Mouse (Mus musculus) cerebellum, adult 8-10 months (tissue): ENCODE results near the gene Tgfbr3.
A peak's percentile ranks its signal among the peaks of the same experiment; 100 is the strongest.

Source experiments
- DNase-seq: peaks from one replicate; pipeline ENCODE4 v3.0.0; 2022

Tgfbr3 gene

DNA sequence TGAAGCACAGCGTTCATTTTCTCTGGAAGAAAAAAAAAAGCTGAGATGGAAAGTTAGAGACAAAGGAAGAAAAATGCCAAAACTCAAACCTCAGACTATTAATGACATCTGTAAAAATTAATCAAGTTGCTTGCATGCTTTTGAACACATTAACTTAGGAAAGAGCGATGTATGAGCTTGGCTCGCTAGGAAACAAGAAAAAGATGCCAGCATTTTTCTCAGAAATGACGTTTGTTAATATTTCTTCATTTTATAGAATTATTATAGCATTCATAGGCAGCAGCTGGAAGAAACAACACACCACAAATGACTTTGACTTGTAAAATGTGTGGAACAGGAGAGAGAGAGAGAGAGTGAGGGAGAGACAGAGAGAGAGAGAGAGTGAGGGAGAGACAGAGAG lies 187.7 kb downstream of the Tgfbr3 start:
- no peak for DNase-seq

DNA sequence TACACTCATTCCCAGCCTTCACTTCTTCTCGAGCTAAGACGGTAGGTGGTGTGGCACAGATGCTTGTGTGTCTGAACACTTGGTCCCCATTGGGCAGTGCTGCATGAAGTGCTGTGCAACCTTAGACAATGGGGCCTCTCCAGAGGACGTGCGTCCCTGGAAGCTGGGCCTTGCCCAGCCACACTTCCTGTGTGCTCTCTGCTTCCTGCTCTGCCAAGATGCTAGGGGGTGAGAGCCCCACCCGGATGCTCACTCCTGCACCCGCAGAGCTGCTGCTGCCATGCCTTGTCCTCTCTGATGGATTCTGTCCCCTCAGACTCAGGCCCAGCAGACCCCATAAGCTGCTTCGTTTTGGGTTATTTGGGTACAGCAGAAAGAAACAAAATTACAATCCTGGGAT lies 188.3 kb downstream of the Tgfbr3 start:
- no peak for DNase-seq

GRCm38 (mm10) chr5:107099634-107100033 lies 189.8 kb downstream of the Tgfbr3 start:
- DNase-seq, result peak; percentile 19

DNA sequence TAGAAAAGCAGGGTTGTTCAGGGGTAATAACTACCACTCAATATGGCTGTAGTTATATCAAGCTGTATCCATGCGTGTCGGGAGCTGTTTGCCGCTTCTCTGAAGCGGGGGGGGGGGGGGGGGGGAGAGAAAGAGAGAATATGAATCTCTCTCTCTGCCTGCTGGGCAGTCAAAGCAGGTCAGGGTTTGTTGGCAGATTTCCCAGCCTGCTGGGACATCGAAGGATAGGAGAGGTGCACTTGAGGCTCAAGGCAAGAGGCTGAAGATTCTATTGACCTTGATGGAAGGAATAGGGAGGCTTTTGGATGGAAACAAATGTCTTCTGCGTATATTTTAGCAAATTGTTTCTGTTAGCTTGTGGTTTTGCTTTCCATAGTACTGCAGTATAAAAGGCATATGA lies 190.4 kb downstream of the Tgfbr3 start:
- DNase-seq, result peak; percentile 41

GRCm38 (mm10) chr5:107098007-107098406 lies 191.4 kb downstream of the Tgfbr3 start:
- no peak for DNase-seq

- DNase-seq, result no peak
Observed at GRCm38 (mm10) chr5:107097314-107097713, 192.1 kb downstream of the Tgfbr3 start.

- no peak for DNase-seq
Observed at GRCm38 (mm10) chr5:107094233-107094632, 195.2 kb downstream of the Tgfbr3 start.

- no peak for DNase-seq
Observed at GRCm38 (mm10) chr5:107093253-107093652, 196.2 kb downstream of the Tgfbr3 start.

DNA sequence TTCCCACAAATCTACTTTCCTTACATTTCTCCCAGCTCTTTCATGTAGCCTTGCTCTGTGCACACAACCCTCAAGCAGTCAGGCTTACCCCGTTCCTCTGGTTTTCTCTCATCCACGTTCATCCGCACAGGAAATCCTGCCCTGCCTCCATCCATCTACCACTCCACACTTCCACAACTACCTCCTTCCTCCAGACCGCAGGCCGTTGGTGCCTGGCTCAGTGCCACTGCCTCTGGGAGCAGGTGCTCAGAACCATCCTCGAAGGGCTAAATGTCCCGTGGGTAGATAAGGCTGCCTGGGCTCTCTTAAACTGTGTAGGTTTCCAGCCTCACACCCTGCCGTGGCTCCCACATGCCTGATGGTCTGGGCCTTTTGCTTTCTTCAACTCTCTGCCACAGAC lies 197.3 kb downstream of the Tgfbr3 start:
- no peak for DNase-seq

- no peak for DNase-seq
Observed at GRCm38 (mm10) chr5:107089966-107090365, 199.5 kb downstream of the Tgfbr3 start.

DNA sequence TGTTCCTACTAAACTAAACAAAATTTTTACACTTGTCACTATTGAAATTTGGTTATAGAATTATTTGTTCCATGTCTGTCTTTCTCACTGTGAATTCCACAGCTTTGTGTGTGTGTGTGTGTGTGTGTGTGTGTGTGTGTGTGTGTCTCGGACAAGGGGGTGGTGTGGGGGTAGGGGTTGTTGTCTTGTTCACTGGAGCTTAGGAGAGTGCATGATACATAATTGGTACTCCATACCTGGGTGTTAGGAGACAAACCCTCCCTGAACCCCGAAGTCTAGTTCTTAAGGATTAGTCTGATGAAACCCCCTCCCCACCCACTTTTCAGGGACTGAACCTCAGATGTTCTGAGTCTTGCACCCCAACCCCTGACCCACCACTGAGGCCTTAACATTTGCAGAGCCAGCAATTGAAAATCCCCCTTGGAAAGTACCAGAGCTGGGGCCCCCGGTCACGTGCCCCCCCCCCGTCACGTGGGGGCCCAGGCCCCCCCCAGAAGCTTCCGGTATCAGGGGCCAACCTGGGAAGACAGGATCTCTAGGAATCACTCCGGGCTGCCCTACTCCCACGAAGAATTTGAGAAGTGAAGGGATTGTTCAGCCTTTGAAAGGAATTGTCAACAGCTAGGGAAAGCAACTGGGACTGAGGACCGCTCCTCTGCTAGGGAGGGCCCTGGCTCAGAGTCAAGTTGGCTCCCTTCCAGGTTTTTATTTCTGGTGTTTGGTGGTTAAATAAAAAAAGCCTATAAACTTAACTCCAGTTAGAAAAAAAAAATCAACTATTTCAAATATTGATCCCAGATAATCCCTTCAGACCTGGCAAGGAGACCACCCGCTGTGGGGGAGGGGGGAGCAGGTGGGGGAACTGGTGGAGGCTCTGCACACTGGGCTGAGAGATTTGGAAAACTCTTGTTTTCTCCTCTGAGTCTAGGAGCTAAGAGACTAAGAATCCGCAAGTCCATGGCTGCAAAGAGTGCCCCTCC lies 201.3 kb downstream of the Tgfbr3 start:
- no peak for DNase-seq

DNA sequence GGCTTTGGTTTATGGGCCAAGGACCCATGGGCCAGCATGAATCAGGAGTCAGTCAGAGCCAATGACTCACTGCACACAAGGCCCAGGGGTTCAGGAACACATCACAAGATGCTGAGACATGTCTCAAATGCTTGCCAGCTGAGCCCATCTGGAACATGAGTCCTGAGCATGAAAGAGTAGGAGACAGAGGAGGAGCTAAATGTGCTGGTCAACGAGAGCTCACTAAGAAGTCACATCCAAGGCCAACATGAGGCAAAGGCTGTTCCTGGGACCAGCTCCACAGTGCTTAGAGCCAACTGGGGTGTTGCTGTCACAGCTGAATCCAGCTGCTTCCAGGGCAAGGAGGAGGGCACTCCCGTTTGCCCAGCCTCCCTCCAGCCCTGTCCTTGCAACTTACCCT lies 202.1 kb downstream of the Tgfbr3 start:
- DNase-seq, result no peak

DNA sequence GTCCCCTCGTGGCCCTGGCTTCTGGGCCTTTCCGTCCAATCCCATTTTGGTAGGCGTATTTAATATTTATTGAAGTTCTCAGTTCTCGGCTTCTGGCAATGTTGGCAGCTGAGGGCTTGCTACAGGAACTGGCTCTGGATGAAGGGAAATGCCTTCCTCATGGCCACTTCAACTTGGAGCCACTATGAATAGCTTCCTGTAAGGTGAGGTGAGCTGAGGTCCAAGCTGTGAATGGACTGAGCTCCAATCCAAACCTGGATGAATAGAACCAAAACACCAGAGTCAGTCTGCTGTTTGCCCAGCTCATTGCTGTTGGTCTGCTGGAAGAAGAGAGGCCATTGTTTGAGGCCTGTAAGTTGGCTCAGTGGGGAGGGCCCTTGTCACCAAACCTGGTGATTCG lies 203.3 kb downstream of the Tgfbr3 start:
- no peak for DNase-seq

- no peak for DNase-seq
Observed at GRCm38 (mm10) chr5:107084431-107084830, 205.0 kb downstream of the Tgfbr3 start.

- no peak for DNase-seq
Observed at GRCm38 (mm10) chr5:107082011-107082410, 207.4 kb downstream of the Tgfbr3 start.

GRCm38 (mm10) chr5:107080986-107081624 lies 208.3 kb downstream of the Tgfbr3 start:
- no peak for DNase-seq

DNA sequence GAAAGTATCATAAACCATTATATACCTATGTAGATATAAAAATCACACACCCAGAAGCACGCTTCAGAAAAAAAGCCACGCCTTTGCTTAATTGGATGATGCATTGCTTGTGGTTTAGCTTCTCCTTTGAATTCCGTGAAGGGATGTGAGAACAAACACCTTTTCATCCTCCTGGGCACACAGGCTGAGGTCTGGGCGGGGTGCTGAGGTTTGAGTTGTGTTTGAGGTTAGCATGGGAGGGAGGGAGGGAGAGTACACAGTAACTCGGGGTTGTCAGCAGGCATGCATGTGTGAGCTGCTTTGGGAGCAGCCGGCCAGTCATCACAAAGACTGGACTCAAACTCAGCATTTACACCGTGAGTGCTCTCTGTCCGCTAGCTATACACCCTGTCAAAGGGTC lies 209.5 kb downstream of the Tgfbr3 start:
- DNase-seq, result no peak

GRCm38 (mm10) chr5:107079146-107079638 lies 210.2 kb downstream of the Tgfbr3 start:
- no peak for DNase-seq

DNA sequence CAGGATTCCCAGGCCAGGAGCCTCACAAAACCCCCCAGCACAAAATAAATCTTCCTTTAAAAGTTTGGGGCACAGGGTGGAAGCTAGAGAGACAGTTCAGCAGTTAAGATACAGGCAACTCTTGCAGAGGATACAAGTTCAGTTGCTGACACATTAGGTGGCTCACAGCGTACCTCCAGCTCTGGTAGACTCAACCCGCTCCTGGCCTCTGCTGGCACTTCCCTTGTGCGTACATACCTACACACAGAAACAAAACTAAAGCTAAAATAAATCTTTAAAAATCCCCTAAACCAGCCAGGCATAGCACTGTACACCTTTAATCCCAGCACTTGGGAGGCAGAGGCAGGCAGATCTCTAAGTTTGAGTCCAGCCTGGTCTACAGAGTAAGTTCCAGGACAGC lies 211.1 kb downstream of the Tgfbr3 start:
- no peak for DNase-seq

GRCm38 (mm10) chr5:107077900-107078299 lies 211.5 kb downstream of the Tgfbr3 start:
- no peak for DNase-seq

GRCm38 (mm10) chr5:107074980-107075583 lies 214.3 kb downstream of the Tgfbr3 start:
- no peak for DNase-seq

DNA sequence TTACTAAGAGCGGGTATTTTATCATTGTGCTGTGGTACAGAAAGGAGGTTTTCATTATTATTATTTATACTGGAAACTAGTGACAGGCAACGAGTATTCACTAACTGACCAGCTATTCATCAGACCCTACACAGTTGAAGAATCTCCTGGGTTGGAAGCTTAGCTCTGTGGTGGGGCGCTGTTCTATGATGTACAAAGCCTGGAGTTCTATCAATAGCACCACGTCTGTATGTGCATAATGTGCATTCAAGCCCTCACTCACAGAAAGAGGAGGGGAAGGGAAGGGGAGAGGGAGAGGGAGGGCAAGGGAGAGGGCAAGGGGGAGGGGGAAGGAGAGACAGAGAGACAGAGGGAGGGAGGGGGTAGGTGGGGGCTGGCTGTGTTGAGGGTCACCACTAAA lies 215.1 kb downstream of the Tgfbr3 start:
- no peak for DNase-seq

GRCm38 (mm10) chr5:107073536-107073935 lies 215.9 kb downstream of the Tgfbr3 start:
- DNase-seq, result no peak

- no peak for DNase-seq
Observed at GRCm38 (mm10) chr5:107068146-107068545, 221.3 kb downstream of the Tgfbr3 start.
